Mouse (Mus musculus) liver, postnatal 0 days (tissue): Measurements from ENCODE around the gene 2200002J24Rik.

Experiments used
- CTCF ChIP-seq: sonication (generic); IDR thresholded peaks from 2 replicates; pipeline ENCODE4 v1.5.1; 2016; ENCODE audit warnings: antibody characterized with exemption, low read depth
- EP300 ChIP-seq: IDR thresholded peaks from 2 replicates; pipeline ENCODE4 v1.6.1; 2016; ENCODE audit warnings: antibody characterized with exemption, low read depth, mild to moderate bottlenecking

- TF ChIP-seq EP300 (no peak), CTCF (peak; percentile 78)
Observed at GRCm38 (mm10) chr7:30669229-30669628, 29.5 kb upstream of the 2200002J24Rik start.
